Mouse (Mus musculus): ENCODE results near the gene Ccdc172. TPM values are rescaled to one million over a fixed set of nuclear protein-coding genes. Genes with fewer than 3 reads are reported as not detected.

Gene Ccdc172
- polyA plus RNA-seq, 1 experiment = not detected

GRCm38 (mm10) chr19:58562301-58562815 is 50.6 kb downstream of the Ccdc172 start:
- DNase-seq (ENCODE audit: extremely low spot score in 1 of 2, low spot score in 1 of 2) = no peak

GRCm38 (mm10) chr19:58571566-58571965 is 59.8 kb downstream of the Ccdc172 start:
- no peak for DNase-seq (ENCODE audit: extremely low spot score in 1 of 2, low spot score in 1 of 2)

GRCm38 (mm10) chr19:58572429-58573071 is 60.8 kb downstream of the Ccdc172 start:
- no peak for DNase-seq (ENCODE audit: extremely low spot score in 1 of 2, low spot score in 1 of 2)

GRCm38 (mm10) chr19:58573072-58573438 is 61.3 kb downstream of the Ccdc172 start:
- no peak for DNase-seq (ENCODE audit: extremely low spot score in 1 of 2, low spot score in 1 of 2)

GRCm38 (mm10) chr19:58582018-58582417 is 70.2 kb downstream of the Ccdc172 start:
- no peak for DNase-seq (ENCODE audit: extremely low spot score in 1 of 2, low spot score in 1 of 2)

- no peak for DNase-seq (ENCODE audit: extremely low spot score in 1 of 2, low spot score in 1 of 2)
These were observed 71.2 kb downstream of the Ccdc172 start for GRCm38 (mm10) chr19:58582956-58583355.

GRCm38 (mm10) chr19:58586046-58586445 is 74.3 kb downstream of the Ccdc172 start:
- no peak for DNase-seq (ENCODE audit: extremely low spot score in 1 of 2, low spot score in 1 of 2)

GRCm38 (mm10) chr19:58590251-58590936 is 78.6 kb downstream of the Ccdc172 start:
- peak; percentile 19 to 73 for DNase-seq (ENCODE audit: extremely low spot score in 1 of 2, low spot score in 1 of 2)

- no peak for DNase-seq (ENCODE audit: extremely low spot score in 1 of 2, low spot score in 1 of 2)
These were observed 88.6 kb downstream of the Ccdc172 start for GRCm38 (mm10) chr19:58600381-58600780.

Other genes starting within 250 kb of the Ccdc172 start
- 22.4 and 22.8 TPM in 2 replicates for gene Gfra1, start 56.1 kb upstream of the Ccdc172 start, polyA plus RNA-seq (2012; rRNA removed)
- gene Pnlip, start 140.5 kb downstream of the Ccdc172 start, polyA plus RNA-seq (2012; rRNA removed) = 1.2 and 2.4 TPM in 2 replicates
- not detected in 2 replicates for gene Pnliprp1, start 216.9 kb downstream of the Ccdc172 start, polyA plus RNA-seq (2012; rRNA removed)
- gene Pnliprp2, start 247.7 kb downstream of the Ccdc172 start, polyA plus RNA-seq (2012; rRNA removed) = 0.13 and 0.14 TPM in 2 replicates